Mouse (Mus musculus) testis, postnatal 10 days (tissue): ENCODE results near the gene Wnt8b.

Source experiments
- DNase-seq: peaks from one replicate; pipeline ENCODE4 v3.0.0; 2021; ENCODE audit warnings: low spot score

Gene Wnt8b

DNA sequence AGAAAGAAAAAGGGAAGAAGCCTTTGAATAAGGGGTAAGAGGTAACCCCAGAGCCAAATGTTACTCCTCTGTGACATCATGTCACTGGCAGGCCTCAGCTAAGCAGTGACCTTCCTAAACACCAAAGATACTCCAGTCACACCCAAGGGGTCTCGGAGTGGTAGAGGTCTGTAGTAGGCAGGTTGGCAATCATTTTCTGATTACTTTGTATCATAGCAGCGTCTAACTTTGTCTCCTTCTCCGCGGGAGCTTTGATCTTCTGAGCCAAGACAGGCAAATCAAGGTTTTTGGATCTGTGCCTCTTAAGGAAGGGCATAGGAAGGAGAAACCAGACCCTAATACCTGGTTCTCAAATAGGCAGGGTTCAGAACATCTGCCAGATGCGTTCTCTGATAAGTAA, 19.3 kb downstream of the Wnt8b start:
- no peak for DNase-seq

DNA sequence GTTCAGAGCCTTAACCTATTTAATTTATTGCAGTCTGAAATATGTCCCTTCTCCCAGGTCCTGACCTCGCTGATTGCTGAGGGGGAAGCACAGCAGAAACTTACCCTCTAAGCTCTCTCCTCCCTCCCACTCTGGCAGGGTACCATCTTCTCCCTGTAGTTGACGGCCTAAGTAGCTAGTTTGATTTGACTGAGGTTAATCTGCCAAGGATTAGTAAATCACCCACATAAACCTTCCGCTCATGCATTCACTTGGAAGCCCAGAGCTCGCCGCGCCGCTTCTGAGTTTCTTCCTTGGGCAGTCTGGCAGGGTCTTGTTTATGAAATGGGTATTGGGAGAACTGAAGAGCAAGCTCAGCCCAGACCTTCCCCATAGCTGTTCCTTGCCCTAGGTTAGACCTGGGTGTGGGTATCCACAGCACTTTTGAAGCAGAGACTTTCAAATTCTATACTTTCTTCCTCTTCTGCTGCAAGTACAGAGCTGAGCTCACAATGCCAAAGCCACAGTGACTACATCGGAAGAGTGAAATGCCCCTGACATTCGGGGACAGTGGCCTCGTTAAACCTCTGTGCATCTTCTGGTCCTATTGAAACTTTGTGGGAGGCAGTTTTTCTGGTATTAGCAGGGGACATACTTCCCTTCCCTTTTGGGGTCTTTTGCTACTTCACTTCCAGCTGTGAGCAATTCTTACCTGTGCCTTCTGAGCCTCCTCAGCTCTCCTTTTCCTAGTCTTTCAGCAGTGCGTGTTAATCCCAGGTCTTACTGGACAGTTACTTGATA, 20.0 kb downstream of the Wnt8b start:
- no peak for DNase-seq

DNA sequence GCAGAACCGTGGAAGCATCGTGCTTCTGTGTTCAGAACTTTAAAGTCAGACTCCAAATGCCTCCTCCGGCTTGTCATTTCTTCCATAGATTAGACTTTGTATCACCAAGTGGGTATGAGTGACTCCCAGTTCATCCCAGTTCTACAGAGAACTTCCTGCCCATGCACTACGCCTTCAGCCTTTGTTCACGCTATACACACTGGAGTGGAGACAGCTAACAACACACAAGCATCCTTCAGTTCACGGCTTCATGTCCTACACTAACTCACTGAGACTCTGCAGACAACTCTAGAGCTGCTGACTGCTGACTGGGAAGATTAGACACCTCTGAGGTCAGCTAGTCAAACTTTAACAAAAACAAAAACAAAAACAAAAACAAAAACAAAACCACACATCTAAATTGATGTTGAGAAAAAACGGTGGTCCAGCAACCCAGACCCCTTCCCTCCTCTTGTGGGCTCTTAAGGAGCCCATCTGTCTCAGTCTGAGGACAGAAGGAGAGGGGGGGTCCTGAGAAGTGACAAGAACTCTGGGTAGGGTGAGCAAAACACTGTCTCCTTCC, 20.7 kb downstream of the Wnt8b start:
- DNase-seq: no peak

DNA sequence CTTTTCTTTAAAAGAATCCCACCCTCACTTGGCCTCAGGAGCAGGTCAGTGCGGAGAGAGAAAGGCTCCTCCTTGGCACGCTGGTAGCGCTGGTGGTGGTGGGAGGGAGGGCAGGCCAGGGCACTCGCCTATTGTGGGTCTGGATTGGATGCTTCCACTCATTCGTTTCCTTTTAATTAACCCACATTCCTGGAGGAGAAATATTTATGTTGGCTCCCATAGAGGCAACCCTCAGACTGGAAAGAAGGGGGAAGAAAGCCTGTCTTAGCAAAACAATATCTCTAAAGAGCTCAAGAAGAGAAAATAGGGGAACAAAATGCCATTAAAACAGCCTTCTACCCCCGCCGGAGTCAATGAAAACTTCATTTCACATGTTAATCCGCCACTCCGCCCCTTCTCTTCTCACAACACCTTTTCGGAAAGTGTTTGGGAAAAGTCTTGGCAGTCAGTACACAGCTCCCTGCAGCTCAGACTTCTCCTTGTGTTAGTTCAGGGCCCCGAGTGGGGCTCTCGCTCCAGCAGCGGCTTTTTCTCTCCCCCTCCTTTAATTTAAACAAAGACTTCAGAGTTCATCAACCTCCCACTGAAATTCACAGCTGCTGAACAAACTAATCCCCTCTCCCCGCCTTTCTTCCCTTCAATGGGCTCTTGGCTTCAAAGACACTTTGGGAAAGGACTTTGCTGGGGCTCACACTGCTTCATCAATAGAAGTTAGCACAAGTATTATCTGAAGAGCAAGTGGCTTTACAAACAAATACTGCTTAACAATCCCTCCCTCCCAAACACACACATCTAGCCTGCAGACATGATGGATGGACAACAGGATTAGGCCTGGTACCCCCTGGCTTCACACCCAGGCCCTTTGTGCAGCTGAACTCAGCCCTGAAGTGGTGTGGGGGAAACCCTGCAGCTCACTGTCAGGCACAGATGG, 21.5 kb downstream of the Wnt8b start:
- no peak for DNase-seq

DNA sequence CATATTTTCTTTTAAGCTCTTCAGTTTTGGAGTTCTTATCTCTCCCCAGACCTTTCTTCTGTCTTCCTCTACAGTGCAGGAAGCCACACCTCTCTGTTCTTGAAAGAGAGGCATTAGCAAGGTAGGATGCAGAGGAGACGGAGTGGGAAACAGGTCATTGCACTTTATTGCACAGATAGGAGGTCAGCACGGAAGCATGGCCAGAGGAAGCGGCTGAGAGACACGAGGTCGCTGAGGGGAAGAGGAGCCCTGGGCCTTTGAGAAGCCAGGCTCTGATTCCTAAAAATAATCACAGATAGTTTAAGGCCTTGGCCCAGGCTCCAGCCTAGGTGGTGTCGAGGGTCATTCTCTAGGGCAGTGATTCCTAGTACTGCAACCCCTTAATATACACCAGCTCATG, 22.5 kb downstream of the Wnt8b start:
- no peak for DNase-seq

DNA sequence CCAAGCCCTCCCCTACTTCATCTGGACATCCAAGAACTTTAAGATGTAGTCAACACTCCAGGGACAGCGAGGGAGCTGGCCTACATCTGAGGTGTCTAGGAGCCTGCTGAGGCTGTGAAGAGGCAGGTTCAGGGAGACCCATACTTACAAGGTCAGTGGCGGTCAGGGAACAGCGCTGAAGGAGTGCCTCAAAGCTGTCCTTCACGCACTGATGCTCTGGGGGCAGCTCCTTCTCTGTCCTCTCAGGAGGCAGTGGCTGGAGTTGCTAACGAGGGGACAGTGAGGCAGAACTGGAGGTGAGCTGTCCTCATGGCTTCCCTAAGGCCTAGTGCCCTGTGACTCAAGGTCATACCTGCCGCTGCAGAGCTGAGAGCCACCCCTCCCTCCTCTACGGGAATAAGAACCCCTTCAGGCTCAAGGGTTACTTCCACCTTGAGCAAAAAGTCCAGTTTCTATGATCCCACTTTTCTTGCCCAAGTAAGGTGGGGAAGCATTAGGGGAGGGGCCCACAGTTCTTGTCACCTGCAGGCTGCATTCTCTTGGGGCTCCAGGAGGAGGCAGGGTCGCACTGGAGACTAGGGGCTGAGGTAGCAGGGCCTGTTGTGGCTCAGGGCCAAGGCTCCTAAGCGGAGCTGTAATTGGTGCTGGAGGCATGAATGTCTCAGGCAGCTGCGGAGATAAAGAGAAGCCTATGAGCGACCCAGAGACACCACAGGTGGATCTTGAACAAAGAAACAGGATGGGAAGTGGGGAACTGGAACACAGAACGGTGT, 24.9 kb downstream of the Wnt8b start:
- DNase-seq: no peak

DNA sequence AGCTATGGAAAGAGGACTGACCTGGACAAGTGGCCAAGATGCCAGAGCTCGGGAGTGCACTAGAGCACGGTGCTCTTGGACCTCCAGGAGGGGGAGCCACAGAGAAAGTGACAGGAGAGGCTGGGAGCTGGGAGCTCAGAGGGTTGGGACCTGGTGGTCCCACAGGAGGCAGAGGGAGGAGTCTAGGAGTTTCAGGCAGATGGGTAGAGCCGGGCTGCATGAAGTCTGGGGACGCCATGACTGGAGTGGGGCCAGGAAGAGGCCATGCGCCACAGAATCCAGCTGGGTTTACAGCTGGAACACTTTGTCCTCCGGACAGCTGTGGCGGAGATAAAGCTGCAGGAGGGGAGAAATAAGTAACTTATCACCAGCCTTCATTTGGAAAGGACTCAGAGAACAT, 25.9 kb downstream of the Wnt8b start:
- peak; percentile 81 for DNase-seq

DNA sequence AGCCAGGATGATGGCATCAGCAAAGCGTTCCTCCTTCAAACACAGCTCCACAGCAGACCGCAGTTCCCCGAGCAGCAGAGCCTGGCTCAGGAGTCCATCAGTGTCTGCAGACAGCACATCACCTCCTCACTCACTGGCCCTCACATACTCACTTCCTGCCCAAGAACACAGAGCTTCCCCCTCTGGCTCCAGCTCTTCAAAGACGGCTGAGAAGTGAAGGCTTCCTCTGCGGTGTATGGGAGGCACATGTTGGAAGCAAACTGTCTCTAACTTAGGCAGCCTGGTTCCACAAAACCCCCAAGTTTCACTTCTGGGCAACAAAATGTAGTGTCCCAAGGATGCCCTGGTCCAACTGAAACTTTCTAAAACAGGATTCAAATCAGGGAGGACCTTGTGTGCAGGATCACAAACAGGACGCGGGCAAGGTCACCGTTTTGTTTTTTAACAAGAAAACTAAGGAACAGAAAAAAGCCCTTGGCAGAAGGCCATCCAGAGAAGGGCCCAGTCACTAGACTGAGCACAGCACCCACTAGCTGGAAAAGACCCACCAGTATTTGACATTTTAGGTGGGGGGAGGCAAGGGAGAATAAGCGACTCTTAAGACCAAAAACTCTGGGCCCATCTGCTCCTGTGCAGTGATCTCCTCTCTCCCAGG, 32.4 kb downstream of the Wnt8b start:
- DNase-seq: no peak

DNA sequence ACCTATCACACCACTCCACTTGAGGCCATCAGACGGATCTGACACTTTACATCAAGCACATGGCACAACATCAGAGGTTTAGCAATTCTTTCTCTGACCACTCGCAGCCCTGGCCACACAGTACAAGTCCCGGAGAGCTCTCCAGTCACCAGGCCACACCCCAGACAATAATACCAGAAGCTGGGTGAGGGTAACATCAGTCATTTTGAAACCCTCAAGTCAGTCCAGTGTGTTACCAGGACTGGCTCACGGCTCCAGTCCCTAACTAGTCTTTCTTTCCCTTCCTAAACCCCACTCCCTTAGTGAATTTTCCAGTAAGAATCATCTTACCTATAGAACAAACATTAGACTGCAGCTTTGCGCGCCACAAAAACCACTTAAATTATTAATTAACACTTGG, 36.7 kb downstream of the Wnt8b start:
- no peak for DNase-seq

DNA sequence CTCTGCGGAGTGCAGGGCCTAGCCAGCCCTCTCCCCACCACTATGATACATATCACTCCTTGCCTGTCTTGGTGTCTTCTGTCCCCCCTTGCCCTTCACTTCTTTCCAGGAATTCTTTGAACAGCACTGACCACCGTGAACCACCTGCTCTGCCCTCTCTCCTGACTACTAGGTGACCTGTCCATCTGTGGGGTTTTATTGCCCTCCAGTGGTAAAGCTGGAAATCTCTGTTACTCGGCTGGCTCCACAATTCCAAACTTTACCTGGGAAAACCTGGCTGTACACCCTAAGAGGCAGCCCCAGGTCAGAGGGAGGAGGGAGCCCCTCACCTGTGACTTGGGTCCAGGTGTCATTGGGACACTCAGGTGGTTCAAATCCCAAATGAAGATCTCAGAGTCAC, 42.1 kb downstream of the Wnt8b start:
- no peak for DNase-seq

DNA sequence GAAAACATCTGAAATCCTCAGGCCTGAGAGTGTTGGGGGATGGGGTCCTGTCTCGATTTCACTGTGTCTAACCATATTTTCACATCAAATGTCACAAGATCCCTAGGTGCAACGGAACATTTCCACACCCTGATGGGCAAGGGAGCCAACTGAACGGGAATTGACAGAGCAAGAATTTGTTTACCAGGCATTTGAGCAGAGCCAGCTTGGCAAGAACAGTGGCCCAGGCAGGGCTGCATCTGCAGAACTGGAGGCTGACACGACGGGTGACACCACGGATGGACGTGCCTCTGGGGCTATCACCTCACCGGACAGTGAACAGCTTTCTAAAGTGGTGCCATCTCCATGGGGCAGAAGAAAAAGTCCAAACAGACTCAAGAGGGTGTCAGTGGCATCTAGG, 44.1 kb downstream of the Wnt8b start:
- no peak for DNase-seq

DNA sequence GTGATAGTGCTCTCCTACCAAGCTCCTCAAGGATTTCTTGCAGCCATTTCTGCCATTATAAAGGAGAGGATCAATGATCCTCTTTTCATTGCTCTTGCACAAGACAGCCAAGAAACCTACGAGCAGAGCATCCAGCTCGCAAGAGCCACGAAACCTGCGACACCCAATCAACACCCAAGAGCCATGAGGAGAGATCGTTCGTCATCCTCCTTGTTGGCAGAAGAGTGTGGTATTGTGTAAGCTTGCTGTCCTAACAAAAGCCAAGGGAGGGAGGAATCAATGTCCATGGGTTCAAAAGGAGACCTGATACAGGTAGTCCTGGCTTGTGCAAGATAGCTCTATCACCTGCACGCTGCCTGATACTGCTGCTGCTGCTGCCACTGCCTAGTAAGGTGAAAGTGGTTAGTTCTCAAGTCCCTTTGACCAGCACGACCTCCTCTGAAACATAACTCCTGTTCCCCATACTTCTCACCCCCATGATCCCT, 49.5 kb downstream of the Wnt8b start:
- no peak for DNase-seq

DNA sequence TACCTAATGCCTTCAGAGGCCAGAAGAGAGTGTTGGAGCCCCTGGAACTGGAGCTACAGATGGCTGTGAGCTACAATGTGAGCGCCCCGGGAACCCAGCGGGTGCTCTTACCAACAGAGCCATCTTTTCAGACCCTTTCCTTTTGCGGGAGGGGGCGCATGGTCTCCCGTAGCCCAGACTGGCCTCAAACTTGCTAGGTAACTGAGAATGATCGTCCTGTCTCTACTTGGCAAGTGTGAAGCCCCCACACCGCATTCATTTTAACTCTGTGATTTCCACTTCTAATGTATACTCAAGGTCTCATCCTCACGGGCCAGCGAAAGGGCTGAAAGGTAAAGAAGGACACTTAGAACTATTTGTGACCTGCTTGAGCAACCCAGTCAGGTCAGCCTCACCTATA, 51.1 kb downstream of the Wnt8b start:
- DNase-seq: no peak

DNA sequence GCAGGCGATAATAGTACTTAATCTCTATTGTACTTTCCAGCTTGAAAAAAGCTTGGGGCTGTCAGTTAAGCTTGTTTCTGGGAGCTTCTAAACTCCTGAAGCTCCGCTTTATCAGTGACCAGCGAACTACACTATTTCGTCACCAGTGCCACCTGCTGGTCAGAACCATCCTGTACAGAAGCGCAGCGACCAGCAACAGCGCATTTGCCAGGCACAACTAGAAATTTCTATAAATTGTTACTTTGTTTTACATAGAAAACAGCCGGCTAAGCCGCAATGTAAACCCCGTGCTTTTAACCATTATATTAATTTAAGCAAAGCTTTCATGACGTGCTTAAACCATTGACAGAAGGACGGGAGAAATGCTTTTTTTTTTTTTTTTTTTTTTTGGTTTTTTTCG, 51.5 kb downstream of the Wnt8b start:
- peak; percentile 88 for DNase-seq

DNA sequence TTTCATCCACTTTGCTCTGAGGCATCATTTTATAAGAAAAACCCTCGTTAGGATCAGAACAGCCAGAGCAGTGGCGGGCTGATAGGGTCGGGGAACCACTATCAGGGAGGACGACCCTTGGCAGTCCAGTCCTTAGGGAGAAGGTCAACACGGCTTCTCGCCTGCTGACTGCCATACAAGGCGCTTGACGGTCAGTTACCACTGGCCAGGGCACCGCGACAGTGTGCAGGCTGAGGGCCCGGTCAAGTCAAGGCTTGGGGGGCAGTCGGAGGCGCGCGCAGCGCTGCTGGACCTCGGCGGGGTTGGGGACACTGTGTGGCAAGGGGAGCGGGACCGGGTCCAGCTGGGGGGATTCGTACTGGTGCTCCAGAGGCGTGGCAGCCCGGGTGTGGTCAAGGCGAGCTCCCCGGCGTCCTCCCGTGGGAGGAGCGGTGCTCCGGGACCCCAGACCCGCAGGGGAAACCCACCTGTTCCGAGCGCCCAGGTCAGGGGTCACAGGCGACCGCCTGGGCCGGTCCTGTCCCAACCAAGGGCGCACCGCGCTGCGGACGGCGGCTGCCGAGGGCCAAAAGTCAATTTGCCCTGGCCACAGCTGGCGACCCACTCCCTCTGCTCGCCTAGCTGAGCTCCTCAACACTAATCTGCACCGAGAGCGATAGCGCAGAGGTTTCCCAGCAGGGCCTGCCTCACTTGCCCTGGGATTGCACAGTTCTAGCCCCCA, 52.2 kb downstream of the Wnt8b start, which contains the start of gene Sec31b:
TSS of gene Sec31b (minus strand) at position 544 of the 721 bp plus-strand sequence.
- peak; percentile 73 for DNase-seq

DNA sequence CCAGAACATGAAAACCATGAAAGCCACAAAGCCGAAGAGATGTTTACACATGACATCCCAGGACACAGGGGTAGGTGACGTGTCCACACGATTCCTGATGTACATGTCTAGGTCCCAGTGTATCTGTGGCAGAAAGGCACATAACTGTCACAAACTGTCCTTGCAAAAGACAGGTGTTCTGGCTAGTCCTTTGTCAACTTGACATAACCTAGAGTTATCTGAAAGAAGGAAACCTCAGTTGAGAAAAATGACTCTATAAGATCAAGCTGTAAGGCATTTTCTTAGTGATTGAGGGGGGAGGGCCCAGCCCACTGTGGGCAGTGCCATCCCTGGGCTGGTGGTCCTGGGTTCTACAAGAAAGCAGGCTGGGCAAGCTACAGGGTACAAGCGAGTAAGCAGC, 59.5 kb downstream of the Wnt8b start, which contains the start of gene Gm20538:
TSS of gene Gm20538 (minus strand) at position 101 of the 400 bp plus-strand sequence.
- no peak for DNase-seq

DNA sequence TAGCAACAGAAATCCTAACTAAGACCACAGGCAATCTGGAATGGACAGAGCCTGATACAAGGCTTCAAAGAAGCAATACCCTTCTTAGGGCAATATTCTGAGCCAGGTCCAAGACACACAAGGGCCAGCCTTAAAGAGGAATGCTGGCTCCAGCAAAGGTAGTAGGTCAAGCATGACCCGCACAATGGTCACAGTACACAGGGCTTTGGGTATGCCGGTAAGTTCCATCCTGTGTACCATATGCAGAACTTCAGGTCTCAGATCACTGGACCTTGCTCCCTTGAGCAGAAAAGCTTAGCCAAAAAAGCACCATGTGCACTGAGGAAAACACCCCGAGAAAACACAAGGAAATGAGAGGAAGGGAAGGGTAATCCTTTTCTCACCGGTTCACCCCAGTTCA, 60.0 kb downstream of the Wnt8b start:
- DNase-seq: no peak

DNA sequence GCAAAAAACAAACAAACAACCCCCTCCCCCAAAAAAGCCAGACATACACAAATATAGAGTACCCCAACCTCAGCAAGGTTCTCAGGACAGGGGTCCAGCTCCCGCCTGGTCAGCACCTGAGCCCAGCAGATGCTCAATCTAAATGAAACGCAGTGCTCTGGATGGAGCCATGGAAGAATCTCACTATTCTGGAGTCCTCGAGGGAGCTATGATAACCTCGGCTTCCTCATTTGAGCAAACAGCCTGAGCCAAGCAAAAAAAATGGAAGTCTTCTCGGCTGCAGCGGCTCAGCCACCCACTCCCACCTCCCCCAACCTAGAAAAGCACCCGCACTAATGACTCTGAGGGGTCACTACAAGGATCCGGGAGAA, 61.2 kb downstream of the Wnt8b start:
- no peak for DNase-seq

DNA sequence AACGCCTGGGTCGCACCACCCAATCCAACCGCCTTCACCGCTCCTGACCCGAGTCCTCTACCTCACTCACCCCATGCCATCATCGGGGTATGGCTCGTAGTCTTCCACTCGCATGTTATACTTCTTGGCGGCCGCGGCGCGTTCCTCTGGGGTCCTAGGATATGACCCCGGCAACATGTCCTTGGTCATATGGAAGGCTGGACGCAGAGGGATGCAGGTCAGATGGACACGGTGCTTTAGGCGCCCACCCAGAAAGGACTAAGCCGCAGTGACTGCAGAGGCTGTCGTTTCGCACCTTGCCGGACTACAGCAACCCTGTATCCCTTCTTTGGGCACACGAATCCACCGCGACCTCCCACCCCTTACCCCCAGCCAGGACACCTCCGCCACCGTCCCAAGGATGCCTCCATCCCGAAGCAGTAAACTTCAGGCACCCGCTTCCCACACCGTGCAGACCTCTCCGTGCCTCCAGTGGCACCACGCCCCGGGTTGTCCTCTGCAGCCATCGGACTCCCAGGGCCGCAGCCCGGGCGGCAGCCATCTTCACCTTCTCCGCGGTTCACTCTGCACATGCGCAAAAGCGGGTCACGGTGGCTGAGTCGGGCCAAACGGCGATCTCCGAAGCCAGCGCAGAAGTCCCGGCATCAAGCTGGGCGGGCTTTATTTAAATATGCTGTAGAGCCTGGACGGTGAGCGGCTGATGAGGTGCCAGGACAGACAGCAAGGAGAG, 61.8 kb downstream of the Wnt8b start, which contains the start of gene Ndufb8:
TSS of gene Ndufb8 (minus strand) at position 580 of the 730 bp plus-strand sequence.
- DNase-seq: peak; percentile 98
